Mouse (Mus musculus) midbrain, embryonic 13.5 days (tissue): ENCODE measurements around the gene Gnb3. TPM values are rescaled to one million over a fixed set of nuclear protein-coding genes. Genes with fewer than 3 reads are reported as not detected.

Source experiments
- ATAC-seq: fragments of 200-750 bp; cut with Nextera tagmentation; 2 replicates; pipeline ENCODE4 v1.8.0; 2017; ENCODE audit warnings: mild to moderate bottlenecking, moderate TSS enrichment, moderate library complexity
- H3K27ac ChIP-seq: fragments of 300-500 bp; sonication (generic); 2 replicates; pipeline ENCODE4 v1.5.1; 2015; ENCODE audit warnings: inconsistent platforms, mild to moderate bottlenecking, moderate library complexity
- H3K27me3 ChIP-seq: fragments of 300-500 bp; sonication (generic); 2 replicates; pipeline ENCODE4 v1.6.1; 2015; ENCODE audit warnings: mild to moderate bottlenecking, inconsistent platforms
- H3K36me3 ChIP-seq: fragments of 300-500 bp; sonication (generic); 2 replicates; pipeline ENCODE4 v1.6.1; 2015; ENCODE audit warnings: mild to moderate bottlenecking, inconsistent platforms
- H3K4me1 ChIP-seq: fragments of 300-500 bp; sonication (generic); replicated peaks from 2 replicates; pipeline ENCODE4 v1.6.1; 2015; ENCODE audit warnings: inconsistent platforms
- H3K4me2 ChIP-seq: fragments of 300-500 bp; sonication (generic); replicated peaks from 2 replicates; pipeline ENCODE4 v1.6.1; 2015; ENCODE audit warnings: moderate library complexity, mild to moderate bottlenecking, inconsistent platforms
- H3K4me3 ChIP-seq: fragments of 300-500 bp; sonication (generic); replicated peaks from 2 replicates; pipeline ENCODE4 v1.5.1; 2015; ENCODE audit warnings: mild to moderate bottlenecking, inconsistent platforms
- H3K9ac ChIP-seq: fragments of 300-500 bp; sonication (generic); replicated peaks from 2 replicates; pipeline ENCODE4 v1.6.1; 2015; ENCODE audit warnings: mild to moderate bottlenecking, inconsistent platforms
- H3K9me3 ChIP-seq: fragments of 300-500 bp; sonication (generic); 2 replicates; pipeline ENCODE4 v1.6.1; 2016; ENCODE audit warnings: mild to moderate bottlenecking, inconsistent platforms
- WGBS: fragments of 180-500 bp; shearing (Covaris S2); methylation state at CpG from one replicate; pipeline ENCODE4 v1.1.7; 2015; 5-methylcytosine and 5-hydroxymethylcytosine counted together
- polyA plus RNA-seq: library from polyadenylated mRNA; unstranded; fragments of >200 nt; fragmentation: Nextera tagmentation; extraction: Ambion mirVana; gene quantifications from 2 replicates; pipeline ENCODE4 v1.2.1, GENCODE M21; 2015

Gene Gnb3
- polyA plus RNA-seq, 1 experiment from 2014 or later = 7.5 TPM

DNA sequence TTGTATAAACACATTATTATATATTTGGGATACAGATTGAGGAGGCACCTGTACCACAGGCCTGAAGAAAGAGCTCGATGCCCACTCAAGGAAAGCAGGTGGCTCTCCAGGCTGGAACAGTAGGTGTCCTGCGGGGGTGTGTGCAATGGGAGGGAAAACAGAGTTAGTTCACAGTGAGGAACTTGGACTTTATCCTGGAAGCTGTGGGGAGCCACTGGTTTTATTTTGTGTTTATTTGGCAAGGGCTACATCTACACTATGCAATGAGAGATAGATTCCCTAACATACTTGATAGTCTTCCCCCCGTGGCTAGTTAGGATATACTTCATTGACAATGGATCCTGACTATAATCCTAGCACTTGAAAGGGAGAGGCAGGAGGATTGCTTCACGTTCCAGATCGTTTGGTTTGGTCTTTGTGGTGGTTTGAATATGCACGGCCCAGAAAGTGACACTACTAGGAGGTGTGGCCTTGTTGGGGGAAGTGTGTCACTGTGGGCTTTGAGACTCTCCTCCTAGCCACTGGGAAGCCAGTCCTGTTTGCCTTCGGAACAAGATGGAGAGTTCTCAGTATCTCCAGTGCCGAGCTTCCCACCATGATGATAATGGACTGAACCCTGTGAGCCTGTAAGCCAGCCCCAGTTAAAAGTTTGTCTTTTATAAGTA is 53.2 kb downstream of the Gnb3 start:
- no peaks in the 10 kb centered on the region for H3K9me3 ChIP-seq
- 0 out of 2 replicates have a peak, but pooled peaks cover 3% of the 10 kb centered on the region for H3K4me1 ChIP-seq
- no peak overlapping the region for H3K9ac ChIP-seq
- H3K36me3 ChIP-seq = no peaks in the 10 kb centered on the region
- ATAC-seq = no peak
- WGBS = 51% methylated on average over 8 of the region's 8 CpGs
- H3K4me2 ChIP-seq = no peak overlapping the region
- H3K4me3 ChIP-seq = no peak overlapping the region
- H3K27me3 ChIP-seq = no peaks in the 10 kb centered on the region
- H3K27ac ChIP-seq = no peak overlapping the region

Other genes with a start within 250 kb of the Gnb3 start
- gene C1s2, start 204.2 kb downstream of the Gnb3 start, polyA plus RNA-seq = 0.13 TPM in 2 replicates
- 39.6 and 40.0 TPM in 2 replicates for gene Lpcat3, start 177.2 kb downstream of the Gnb3 start, polyA plus RNA-seq
- gene Emg1, start 128.1 kb downstream of the Gnb3 start, polyA plus RNA-seq = 136 and 144 TPM in 2 replicates
- 258 and 276 TPM in 2 replicates for gene Phb2, start 127.9 kb downstream of the Gnb3 start, polyA plus RNA-seq
- 3.4 and 4.1 TPM in 2 replicates for gene Ptpn6, start 101.6 kb downstream of the Gnb3 start, polyA plus RNA-seq
- gene Grcc10, start 98.9 kb downstream of the Gnb3 start, polyA plus RNA-seq = 710 and 725 TPM in 2 replicates
- gene Gm45234, start 84.3 kb downstream of the Gnb3 start, polyA plus RNA-seq = not detected in 2 replicates
- 21.5 and 25.4 TPM in 2 replicates for gene Atn1, start 83.8 kb downstream of the Gnb3 start, polyA plus RNA-seq
- gene Eno2, start 70.6 kb downstream of the Gnb3 start, polyA plus RNA-seq = 27.5 and 29.7 TPM in 2 replicates
- 2.3 and 4.3 TPM in 2 replicates for gene Lrrc23, start 60.5 kb downstream of the Gnb3 start, polyA plus RNA-seq
- 7.7 and 8.2 TPM in 2 replicates for gene Spsb2, start 31.6 kb downstream of the Gnb3 start, polyA plus RNA-seq
- gene Tpi1, start 26.0 kb downstream of the Gnb3 start, polyA plus RNA-seq = 329 and 343 TPM in 2 replicates
- gene Usp5, start 10.8 kb downstream of the Gnb3 start, polyA plus RNA-seq = 202 and 204 TPM in 2 replicates
- gene Cdca3, start 10.7 kb downstream of the Gnb3 start, polyA plus RNA-seq = 82.7 and 89.5 TPM in 2 replicates
- 12.3 and 17.0 TPM in 2 replicates for gene P3h3, start 17.5 kb upstream of the Gnb3 start, polyA plus RNA-seq
- 19.2 and 22.9 TPM in 2 replicates for gene Gpr162, start 23.7 kb upstream of the Gnb3 start, polyA plus RNA-seq
- 0.07 TPM in 1 of 2 replicates, not detected in the other for gene Cd4, start 47.9 kb upstream of the Gnb3 start, polyA plus RNA-seq
- 2.3 and 2.5 TPM in 2 replicates for gene Lag3, start 71.4 kb upstream of the Gnb3 start, polyA plus RNA-seq
- gene Ptms, start 79.8 kb upstream of the Gnb3 start, polyA plus RNA-seq = 662 and 802 TPM in 2 replicates
- 419 and 462 TPM in 2 replicates for gene Mlf2, start 91.1 kb upstream of the Gnb3 start, polyA plus RNA-seq
- gene Cops7a, start 125.3 kb upstream of the Gnb3 start, polyA plus RNA-seq = 89.9 and 95.2 TPM in 2 replicates
- gene Pianp, start 156.4 kb upstream of the Gnb3 start, polyA plus RNA-seq = 25.6 and 27.4 TPM in 2 replicates
- gene Zfp384, start 168.9 kb upstream of the Gnb3 start, polyA plus RNA-seq = 18.8 and 23.1 TPM in 2 replicates
- gene Ing4, start 199.5 kb upstream of the Gnb3 start, polyA plus RNA-seq = 195 and 201 TPM in 2 replicates
- gene Acrbp, start 209.4 kb upstream of the Gnb3 start, polyA plus RNA-seq = 15.8 and 19.7 TPM in 2 replicates
- gene Lpar5, start 227.6 kb upstream of the Gnb3 start, polyA plus RNA-seq = 0.34 and 0.37 TPM in 2 replicates